Mouse (Mus musculus): ENCODE results near the gene Tenm2. TPM values are rescaled to one million over a fixed set of nuclear protein-coding genes. Genes with fewer than 3 reads are reported as not detected.

Tenm2 gene
- polyA plus RNA-seq, 1 experiment: not detected

DNA sequence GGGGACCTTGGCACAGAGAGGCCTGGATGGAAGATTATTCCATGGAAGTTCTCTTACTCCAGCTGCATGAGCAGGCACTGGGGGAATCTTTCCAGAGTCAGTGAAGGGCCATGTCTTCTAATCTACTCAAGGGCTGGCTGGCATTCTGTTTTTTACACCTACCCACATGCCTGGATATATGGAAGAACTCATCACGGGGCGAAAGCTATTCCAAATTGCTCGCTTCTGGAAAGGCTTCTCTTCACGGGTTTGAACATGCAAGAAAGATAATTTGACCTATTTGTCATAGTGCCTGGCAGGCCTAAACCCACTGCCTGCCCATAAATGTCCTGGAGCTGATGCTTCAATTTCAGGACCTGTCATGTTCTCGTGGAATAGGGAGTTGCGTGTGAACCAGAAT, 965.8 kb downstream of the Tenm2 start:
- Histone ChIP-seq H3K4me3 (replicated peaks; ENCODE audit: control insufficient read depth, low read depth, low read length) (no peak overlapping the region), H3K4me1 (ENCODE audit: control insufficient read depth, insufficient read depth, low read length) (no peaks in the 10 kb centered on the region), H3K27ac (ENCODE audit: control insufficient read depth, insufficient read depth, low read depth, low read length, poor library complexity) (no peak overlapping the region)
- WGBS: 87% methylated on average over 6 of the region's 6 CpGs
- no peak for TF ChIP-seq POLR2A (IDR thresholded peaks at IDR 0.05; ENCODE audit: borderline replicate concordance, control insufficient read depth, low read depth, low read length)
- no peak for TF ChIP-seq CTCF (IDR thresholded peaks at IDR 0.05; ENCODE audit: control insufficient read depth, insufficient read depth, low read length)

DNA sequence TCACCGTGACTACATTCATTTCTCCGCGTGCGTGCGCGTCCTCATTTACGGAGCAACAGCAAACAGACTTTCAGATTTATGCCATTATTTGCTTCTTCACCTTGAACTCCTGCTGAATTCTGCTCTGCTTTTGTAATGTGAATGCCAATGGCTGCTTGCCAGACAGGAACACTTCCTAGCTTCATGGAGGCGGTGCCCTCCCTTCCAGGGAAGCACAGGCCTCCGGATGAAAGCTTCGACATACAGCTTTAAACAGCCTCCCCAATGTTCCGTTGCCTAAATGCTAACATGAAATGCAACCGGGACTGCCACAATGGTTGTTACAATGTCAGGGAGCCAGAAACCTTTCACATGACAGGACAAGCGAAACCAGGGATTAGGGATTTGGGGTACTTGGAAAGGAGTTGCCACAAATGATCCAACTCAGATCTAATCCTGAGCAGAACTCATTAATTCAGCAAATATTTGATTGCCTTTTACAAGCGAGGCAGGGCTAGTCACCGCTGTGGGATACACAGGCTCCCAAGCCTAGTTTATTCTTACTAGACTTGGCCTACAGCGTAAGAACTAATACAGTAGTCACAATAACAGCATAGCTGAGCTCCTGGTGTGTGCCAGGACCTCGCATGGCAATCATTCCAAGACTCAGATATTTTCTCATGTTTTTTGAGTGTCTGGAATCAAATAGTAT, 970.8 kb downstream of the Tenm2 start:
- WGBS: 85% methylated on average over 17 of the region's 17 CpGs

DNA sequence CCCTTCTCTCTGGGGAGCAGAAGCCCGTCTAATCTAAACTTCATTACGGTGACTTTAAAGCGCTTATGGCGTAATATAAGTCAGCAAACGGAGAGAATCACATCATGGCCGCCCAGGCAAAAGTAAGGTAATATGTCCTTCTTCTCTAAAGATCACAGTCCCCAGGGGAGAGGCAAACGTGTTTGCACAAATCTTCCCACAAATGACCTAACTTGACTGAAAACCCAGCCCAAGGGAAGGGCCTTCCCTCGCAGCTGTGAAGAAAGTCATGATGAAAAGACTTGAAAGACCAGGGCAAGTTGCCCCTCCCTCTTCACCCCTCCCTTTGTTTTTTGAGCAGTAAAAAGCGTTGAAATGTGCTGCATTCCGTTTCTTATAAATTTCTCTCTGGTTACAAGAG, 971.9 kb downstream of the Tenm2 start:
- TF ChIP-seq POLR2A (IDR thresholded peaks at IDR 0.05; ENCODE audit: borderline replicate concordance, control insufficient read depth, low read depth, low read length): no peak
- TF ChIP-seq CTCF (IDR thresholded peaks at IDR 0.05; ENCODE audit: control insufficient read depth, insufficient read depth, low read length): no peak
- Histone ChIP-seq H3K27ac (ENCODE audit: control insufficient read depth, insufficient read depth, low read depth, low read length, poor library complexity) (no peak overlapping the region), H3K4me3 (replicated peaks; ENCODE audit: control insufficient read depth, low read depth, low read length) (no peak overlapping the region), H3K4me1 (ENCODE audit: control insufficient read depth, insufficient read depth, low read length) (no peaks in the 10 kb centered on the region)
- 68% methylated on average over 10 of the region's 10 CpGs for WGBS

More for the DNA sequence above, 970.8 kb downstream of the Tenm2 start:
- TF ChIP-seq CTCF (IDR thresholded peaks at IDR 0.05; ENCODE audit: control insufficient read depth, insufficient read depth, low read length) (no peak), POLR2A (IDR thresholded peaks at IDR 0.05; ENCODE audit: borderline replicate concordance, control insufficient read depth, low read depth, low read length) (no peak)
- Histone ChIP-seq H3K4me3 (replicated peaks; ENCODE audit: control insufficient read depth, low read depth, low read length) (no peak overlapping the region), H3K27ac (ENCODE audit: control insufficient read depth, insufficient read depth, low read depth, low read length, poor library complexity) (no peak overlapping the region), H3K4me1 (ENCODE audit: control insufficient read depth, insufficient read depth, low read length) (no peaks in the 10 kb centered on the region)

DNA sequence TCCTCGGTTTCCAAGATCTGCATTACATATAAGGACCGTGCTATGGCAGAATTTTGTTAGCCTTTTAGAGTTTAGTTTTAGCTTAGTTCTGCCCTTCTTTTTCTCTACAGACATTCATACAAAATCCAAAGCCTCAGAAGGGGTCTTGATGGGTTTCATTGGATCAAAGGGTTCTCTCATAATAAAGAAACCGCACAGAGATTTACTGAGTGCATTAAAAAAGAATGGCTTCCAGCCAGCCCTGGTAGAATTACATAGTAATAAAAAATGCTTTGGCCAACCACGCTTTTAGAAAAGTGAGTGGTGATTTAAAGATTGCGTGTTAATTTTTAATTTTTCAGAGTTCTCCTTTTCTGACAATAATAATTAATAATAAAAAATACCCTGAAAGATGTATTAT, 978.6 kb downstream of the Tenm2 start:
- Histone ChIP-seq H3K4me3 (replicated peaks; ENCODE audit: control insufficient read depth, low read depth, low read length) (no peak overlapping the region), H3K27ac (ENCODE audit: control insufficient read depth, insufficient read depth, low read depth, low read length, poor library complexity) (no peak overlapping the region), H3K4me1 (ENCODE audit: control insufficient read depth, insufficient read depth, low read length) (no peaks in the 10 kb centered on the region)
- WGBS: 76% methylated on average over 5 of the region's 5 CpGs
- TF ChIP-seq CTCF (IDR thresholded peaks at IDR 0.05; ENCODE audit: control insufficient read depth, insufficient read depth, low read length): no peak

DNA sequence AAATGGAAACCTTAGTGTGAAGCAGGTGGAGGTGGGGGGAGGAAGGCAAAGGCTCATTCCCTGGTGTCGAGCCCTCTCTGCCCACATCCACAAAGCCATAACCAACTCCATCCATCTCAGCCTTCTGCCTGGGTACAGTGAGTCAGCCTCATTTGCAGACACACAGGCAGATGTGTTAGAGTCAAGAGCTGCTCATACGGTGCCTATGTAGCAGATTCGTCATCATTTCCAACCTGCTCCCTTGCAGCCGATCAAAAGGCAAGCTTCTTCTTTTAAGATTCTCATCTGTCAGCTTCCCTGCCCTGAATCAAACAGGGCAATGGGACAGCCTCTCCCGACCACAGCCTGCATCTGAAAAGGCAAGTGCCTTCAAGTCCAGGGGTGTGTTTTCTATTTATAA, 979.0 kb downstream of the Tenm2 start:
- no peak overlapping the region for H3K4me3 ChIP-seq (replicated peaks; ENCODE audit: control insufficient read depth, low read depth, low read length)
- no peaks in the 10 kb centered on the region for H3K4me1 ChIP-seq (ENCODE audit: control insufficient read depth, insufficient read depth, low read length)
- TF ChIP-seq POLR2A (IDR thresholded peaks at IDR 0.05; ENCODE audit: borderline replicate concordance, control insufficient read depth, low read depth, low read length) (no peak), CTCF (IDR thresholded peaks at IDR 0.05; ENCODE audit: control insufficient read depth, insufficient read depth, low read length) (no peak)
- no peak overlapping the region for H3K27ac ChIP-seq (ENCODE audit: control insufficient read depth, insufficient read depth, low read depth, low read length, poor library complexity)
- 77% methylated on average over 5 of the region's 5 CpGs for WGBS

DNA sequence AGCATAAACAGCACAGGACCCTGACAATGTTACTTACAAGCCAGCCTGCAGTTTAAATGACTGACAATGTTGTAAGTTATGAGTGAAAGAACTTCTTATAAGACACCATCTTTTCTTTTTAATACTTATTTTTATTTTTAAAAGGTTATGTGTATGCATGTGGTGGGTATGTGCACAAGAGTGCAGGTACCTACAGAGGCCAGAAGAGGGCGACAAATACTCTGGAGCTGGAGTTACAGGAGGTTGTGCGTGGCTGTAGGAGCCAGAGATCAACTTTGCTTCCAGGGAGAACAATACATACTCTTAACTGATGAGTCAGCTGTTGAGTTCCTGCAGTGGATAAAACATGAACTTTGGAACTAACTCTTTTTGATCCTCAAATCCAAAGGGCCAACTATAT, 981.7 kb downstream of the Tenm2 start:
- 79% methylated on average over 2 of the region's 2 CpGs for WGBS
- Histone ChIP-seq H3K4me3 (replicated peaks; ENCODE audit: control insufficient read depth, low read depth, low read length) (no peak overlapping the region), H3K4me1 (ENCODE audit: control insufficient read depth, insufficient read depth, low read length) (no peaks in the 10 kb centered on the region), H3K27ac (ENCODE audit: control insufficient read depth, insufficient read depth, low read depth, low read length, poor library complexity) (no peak overlapping the region)
- no peak for TF ChIP-seq POLR2A (IDR thresholded peaks at IDR 0.05; ENCODE audit: borderline replicate concordance, control insufficient read depth, low read depth, low read length)
- TF ChIP-seq CTCF (IDR thresholded peaks at IDR 0.05; ENCODE audit: control insufficient read depth, insufficient read depth, low read length): no peak

DNA sequence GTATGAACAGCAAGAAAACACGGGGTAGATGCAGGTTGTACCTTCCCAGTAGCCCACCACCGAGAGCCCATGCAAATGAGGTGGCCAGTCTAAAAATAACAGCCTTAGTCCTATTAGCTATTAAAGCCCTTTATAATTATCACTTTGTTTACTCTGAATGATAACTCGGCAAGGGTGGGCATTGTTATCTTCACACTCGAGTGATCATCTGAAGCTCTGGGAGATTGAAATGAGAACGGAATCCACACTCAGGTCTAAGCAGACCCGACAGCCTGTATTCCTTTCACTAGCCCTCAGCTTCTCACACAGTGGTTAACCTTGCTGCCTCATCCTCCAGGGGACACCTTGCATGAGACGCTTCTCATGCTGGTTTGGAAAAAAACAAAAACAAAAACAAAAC, 985.7 kb downstream of the Tenm2 start:
- WGBS: 72% methylated on average over 7 of the region's 7 CpGs
- H3K4me1 ChIP-seq (ENCODE audit: control insufficient read depth, insufficient read depth, low read length): no peaks in the 10 kb centered on the region
- H3K4me3 ChIP-seq (replicated peaks; ENCODE audit: control insufficient read depth, low read depth, low read length): no peak overlapping the region
- no peak overlapping the region for H3K27ac ChIP-seq (ENCODE audit: control insufficient read depth, insufficient read depth, low read depth, low read length, poor library complexity)
- TF ChIP-seq CTCF (IDR thresholded peaks at IDR 0.05; ENCODE audit: control insufficient read depth, insufficient read depth, low read length) (no peak), POLR2A (IDR thresholded peaks at IDR 0.05; ENCODE audit: borderline replicate concordance, control insufficient read depth, low read depth, low read length) (no peak)

DNA sequence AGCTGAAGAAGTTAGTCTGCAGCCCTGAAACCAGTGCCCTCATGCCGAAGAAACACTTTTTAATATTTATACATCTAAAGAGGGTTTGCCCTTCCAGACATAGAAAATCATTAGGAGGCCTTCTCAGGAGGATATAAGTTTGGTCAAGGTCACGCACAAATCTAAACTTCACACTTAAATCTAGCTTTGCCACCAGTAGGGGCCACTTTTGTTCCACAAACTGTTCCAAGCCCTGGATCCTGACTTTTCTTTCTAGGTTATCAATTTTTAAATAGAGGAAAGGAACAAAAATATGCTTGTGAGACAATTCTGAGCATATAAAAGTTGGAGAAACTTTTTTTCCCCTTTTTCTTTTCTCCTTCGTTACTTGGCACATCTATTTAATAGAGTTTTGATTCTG, 989.6 kb downstream of the Tenm2 start:
- whole genome bisulfite sequencing: 69% methylated on average over 3 of the region's 3 CpGs
- TF ChIP-seq CTCF (IDR thresholded peaks at IDR 0.05; ENCODE audit: control insufficient read depth, insufficient read depth, low read length): no peak
- no peak for TF ChIP-seq POLR2A (IDR thresholded peaks at IDR 0.05; ENCODE audit: borderline replicate concordance, control insufficient read depth, low read depth, low read length)
- H3K27ac ChIP-seq (ENCODE audit: control insufficient read depth, insufficient read depth, low read depth, low read length, poor library complexity): no peak overlapping the region
- H3K4me1 ChIP-seq (ENCODE audit: control insufficient read depth, insufficient read depth, low read length): no peaks in the 10 kb centered on the region
- no peak overlapping the region for H3K4me3 ChIP-seq (replicated peaks; ENCODE audit: control insufficient read depth, low read depth, low read length)

DNA sequence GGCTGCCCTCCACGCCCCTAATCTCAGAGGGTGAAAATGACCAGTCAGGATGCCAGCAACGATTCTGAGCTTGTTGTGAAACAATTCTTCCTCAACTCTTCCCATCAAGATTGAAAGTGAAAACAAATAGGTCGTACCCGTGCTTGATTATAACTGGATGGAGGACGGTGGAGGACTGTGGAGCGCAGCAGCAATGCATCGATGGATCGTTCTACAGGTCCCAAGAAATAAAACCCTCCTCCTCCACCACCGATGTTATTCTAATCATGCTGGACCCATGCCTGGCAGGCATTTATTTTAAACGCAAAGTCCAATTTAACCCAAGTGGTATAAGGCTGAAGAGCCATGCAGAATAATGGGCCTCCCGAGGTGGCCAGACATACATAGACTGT, 991.3 kb downstream of the Tenm2 start:
- Histone ChIP-seq H3K27ac (ENCODE audit: control insufficient read depth, insufficient read depth, low read depth, low read length, poor library complexity) (no peak overlapping the region), H3K4me1 (ENCODE audit: control insufficient read depth, insufficient read depth, low read length) (no peaks in the 10 kb centered on the region), H3K4me3 (replicated peaks; ENCODE audit: control insufficient read depth, low read depth, low read length) (no peak overlapping the region)
- WGBS: 83% methylated on average over 11 of the region's 11 CpGs
- TF ChIP-seq POLR2A (IDR thresholded peaks at IDR 0.05; ENCODE audit: borderline replicate concordance, control insufficient read depth, low read depth, low read length) (no peak), CTCF (IDR thresholded peaks at IDR 0.05; ENCODE audit: control insufficient read depth, insufficient read depth, low read length) (no peak)

All from bone marrow, adult 2 months (tissue).